Mouse (Mus musculus) urinary bladder, postnatal 10 days (tissue): ENCODE measurements around the gene Msi2.

Source experiments
- DNase-seq: peaks from one replicate; pipeline ENCODE4 v3.0.0; 2022; ENCODE audit warnings: low spot score

Msi2 gene

GRCm38 (mm10) chr11:88359736-88360135 lies 358.6 kb downstream of the Msi2 start:
- DNase-seq: no peak

GRCm38 (mm10) chr11:88357325-88357724 lies 361.0 kb downstream of the Msi2 start:
- no peak for DNase-seq

- DNase-seq: no peak
Measured at GRCm38 (mm10) chr11:88356598-88357290, 361.6 kb downstream of the Msi2 start.

GRCm38 (mm10) chr11:88356016-88356415 lies 362.3 kb downstream of the Msi2 start:
- no peak for DNase-seq

- no peak for DNase-seq
Measured at GRCm38 (mm10) chr11:88354771-88355170, 363.5 kb downstream of the Msi2 start.

GRCm38 (mm10) chr11:88351722-88352473 lies 366.4 kb downstream of the Msi2 start:
- DNase-seq: no peak

- no peak for DNase-seq
Measured at GRCm38 (mm10) chr11:88348690-88349089, 369.6 kb downstream of the Msi2 start.

- DNase-seq: no peak
Measured at GRCm38 (mm10) chr11:88348056-88348455, 370.3 kb downstream of the Msi2 start.

- DNase-seq: no peak
Measured at GRCm38 (mm10) chr11:88346066-88346465, 372.2 kb downstream of the Msi2 start.

- no peak for DNase-seq
Measured at GRCm38 (mm10) chr11:88337926-88338325, 380.4 kb downstream of the Msi2 start.

GRCm38 (mm10) chr11:88334893-88335292 lies 383.4 kb downstream of the Msi2 start:
- no peak for DNase-seq

- DNase-seq: no peak
Measured at GRCm38 (mm10) chr11:88332309-88332934, 385.9 kb downstream of the Msi2 start.

- DNase-seq: no peak
Measured at GRCm38 (mm10) chr11:88331722-88332121, 386.6 kb downstream of the Msi2 start.

- no peak for DNase-seq
Measured at GRCm38 (mm10) chr11:88330799-88331198, 387.5 kb downstream of the Msi2 start.

- DNase-seq: no peak
Measured at GRCm38 (mm10) chr11:88328813-88329595, 389.3 kb downstream of the Msi2 start.

- no peak for DNase-seq
Measured at GRCm38 (mm10) chr11:88327016-88327415, 391.3 kb downstream of the Msi2 start.

GRCm38 (mm10) chr11:88318850-88319249 lies 399.5 kb downstream of the Msi2 start:
- DNase-seq: no peak

GRCm38 (mm10) chr11:88315393-88315792 lies 402.9 kb downstream of the Msi2 start:
- no peak for DNase-seq

- no peak for DNase-seq
Measured at GRCm38 (mm10) chr11:88314471-88314870, 403.8 kb downstream of the Msi2 start.

- DNase-seq: no peak
Measured at GRCm38 (mm10) chr11:88313512-88313911, 404.8 kb downstream of the Msi2 start.

GRCm38 (mm10) chr11:88311606-88312005 lies 406.7 kb downstream of the Msi2 start:
- DNase-seq: no peak

GRCm38 (mm10) chr11:88310773-88311172 lies 407.5 kb downstream of the Msi2 start:
- no peak for DNase-seq
